Mouse (Mus musculus) gastrocnemius, adult 18-20 months (tissue): Measurements from ENCODE around the gene Nf1. TPM values are rescaled to one million over a fixed set of nuclear protein-coding genes. Genes with fewer than 3 reads are reported as not detected.
A peak's percentile ranks its signal among the peaks of the same experiment; 100 is the strongest.

Experiments used
- DNase-seq: peaks from one replicate; pipeline ENCODE4 v3.0.0; 2021; ENCODE audit warnings: low spot score
- total RNA-seq, 2 experiments: library from RNA; stranded (reverse); gene quantifications; 2 replicates each; pipeline ENCODE4 v1.2.3; 2021

Nf1 gene
- total RNA-seq, 2 experiments from 2014 or later, result 13.9 to 18.6 TPM

- DNase-seq, result no peak
These were observed 241.2 kb downstream of the Nf1 start for GRCm38 (mm10) chr11:79580660-79581059.

- no peak for DNase-seq
These were observed 241.8 kb downstream of the Nf1 start for GRCm38 (mm10) chr11:79581257-79581656.

GRCm38 (mm10) chr11:79584191-79584590 is 244.7 kb downstream of the Nf1 start:
- DNase-seq, result peak; percentile 64

- no peak for DNase-seq
These were observed 250.0 kb downstream of the Nf1 start for GRCm38 (mm10) chr11:79589317-79590075.

GRCm38 (mm10) chr11:79590664-79591590 is 251.4 kb downstream of the Nf1 start, which contains the start of gene Rab11fip4:
Rab11fip4 (plus strand) TSS chr11:79591212.
- DNase-seq, result no peak

- DNase-seq, result no peak
These were observed 252.1 kb downstream of the Nf1 start for GRCm38 (mm10) chr11:79591591-79591975.

- DNase-seq, result no peak
These were observed 254.0 kb downstream of the Nf1 start for GRCm38 (mm10) chr11:79593495-79593894.

GRCm38 (mm10) chr11:79610454-79610853 is 271.0 kb downstream of the Nf1 start:
- DNase-seq, result no peak

GRCm38 (mm10) chr11:79611011-79611666 is 271.6 kb downstream of the Nf1 start:
- DNase-seq, result no peak

GRCm38 (mm10) chr11:79612046-79612600 is 272.6 kb downstream of the Nf1 start:
- no peak for DNase-seq

- DNase-seq, result no peak
These were observed 273.6 kb downstream of the Nf1 start for GRCm38 (mm10) chr11:79613084-79613483.

- no peak for DNase-seq
These were observed 274.2 kb downstream of the Nf1 start for GRCm38 (mm10) chr11:79613711-79614110.

- no peak for DNase-seq
These were observed 275.4 kb downstream of the Nf1 start for GRCm38 (mm10) chr11:79614880-79615279.

GRCm38 (mm10) chr11:79615871-79616270 is 276.4 kb downstream of the Nf1 start:
- peak; percentile 19 for DNase-seq

GRCm38 (mm10) chr11:79617991-79618390 is 278.5 kb downstream of the Nf1 start:
- no peak for DNase-seq

GRCm38 (mm10) chr11:79623029-79623428 is 283.5 kb downstream of the Nf1 start:
- DNase-seq, result no peak

GRCm38 (mm10) chr11:79624801-79625302 is 285.4 kb downstream of the Nf1 start:
- peak; percentile 71 for DNase-seq

- no peak for DNase-seq
These were observed 289.2 kb downstream of the Nf1 start for GRCm38 (mm10) chr11:79628716-79629115.

- DNase-seq, result no peak
These were observed 290.4 kb downstream of the Nf1 start for GRCm38 (mm10) chr11:79629752-79630374.

GRCm38 (mm10) chr11:79630521-79630920 is 291.0 kb downstream of the Nf1 start:
- no peak for DNase-seq
